Mouse (Mus musculus) forebrain, embryonic 11.5 days (tissue): ENCODE results near the gene Trim16. TPM values are rescaled to one million over a fixed set of nuclear protein-coding genes. Genes with fewer than 3 reads are reported as not detected.
A peak's percentile ranks its signal among the peaks of the same experiment; 100 is the strongest.

Experiments
- ATAC-seq: fragments of 200-750 bp; cut with Nextera tagmentation; replicated peaks from 2 replicates; pipeline ENCODE4 v1.8.0; 2017; ENCODE audit warnings: moderate TSS enrichment; ENCODE audit not compliant: low FRiP score
- DNase-seq: peaks from one replicate; pipeline ENCODE4 v3.0.0-alpha.2; 2017; ENCODE audit warnings: low spot score
- H3K27ac ChIP-seq: fragments of 300-500 bp; sonication (generic); 2 replicates; pipeline ENCODE4 v1.5.1; 2014; ENCODE audit warnings: low read depth, low read length
- H3K27me3 ChIP-seq: fragments of 300-500 bp; sonication (generic); 2 replicates; pipeline ENCODE4 v1.6.1; 2014; ENCODE audit warnings: mild to moderate bottlenecking, low read length, mixed read lengths; ENCODE audit not compliant: control insufficient read depth, insufficient read depth
- H3K36me3 ChIP-seq: fragments of 300-500 bp; sonication (generic); 2 replicates; pipeline ENCODE4 v1.6.1; 2014; ENCODE audit warnings: mild to moderate bottlenecking, low read length, moderate library complexity, mixed read lengths; ENCODE audit not compliant: control insufficient read depth, insufficient read depth
- H3K4me1 ChIP-seq: fragments of 300-500 bp; sonication (generic); replicated peaks from 2 replicates; pipeline ENCODE4 v1.6.1; 2014; ENCODE audit warnings: low read length, mixed read lengths; ENCODE audit not compliant: control insufficient read depth, insufficient read depth
- H3K4me2 ChIP-seq: fragments of 300-500 bp; sonication (generic); 2 replicates; pipeline ENCODE4 v1.6.1; 2014; ENCODE audit warnings: low read depth, mild to moderate bottlenecking, low read length, moderate library complexity, mixed read lengths; ENCODE audit not compliant: severe bottlenecking
- H3K4me3 ChIP-seq: fragments of 300-500 bp; sonication (generic); 2 replicates; pipeline ENCODE4 v1.5.1; 2014; ENCODE audit warnings: low read depth, low read length
- H3K9ac ChIP-seq: fragments of 300-500 bp; sonication (generic); 2 replicates; pipeline ENCODE4 v1.6.1; 2014; ENCODE audit warnings: low read length
- H3K9me3 ChIP-seq: fragments of 300-500 bp; sonication (generic); 2 replicates; pipeline ENCODE4 v1.6.1; 2016; ENCODE audit warnings: low read length, mixed read lengths; ENCODE audit not compliant: control insufficient read depth
- WGBS: fragments of 180-500 bp; shearing (Covaris S2); extraction: QIAGEN DNeasy Blood & Tissue Kit; methylation state at CpG from one replicate; pipeline ENCODE4 v1.1.7; 2014; 5-methylcytosine and 5-hydroxymethylcytosine counted together
- polyA plus RNA-seq: library from polyadenylated mRNA; unstranded; fragments of >200 nt; fragmentation: Nextera tagmentation; extraction: Ambion mirVana; gene quantifications from 2 replicates; pipeline ENCODE4 v1.2.1, GENCODE M21; 2014

The Trim16 gene
- polyA plus RNA-seq, 1 experiment from 2014 or later = 4.3 TPM

DNA sequence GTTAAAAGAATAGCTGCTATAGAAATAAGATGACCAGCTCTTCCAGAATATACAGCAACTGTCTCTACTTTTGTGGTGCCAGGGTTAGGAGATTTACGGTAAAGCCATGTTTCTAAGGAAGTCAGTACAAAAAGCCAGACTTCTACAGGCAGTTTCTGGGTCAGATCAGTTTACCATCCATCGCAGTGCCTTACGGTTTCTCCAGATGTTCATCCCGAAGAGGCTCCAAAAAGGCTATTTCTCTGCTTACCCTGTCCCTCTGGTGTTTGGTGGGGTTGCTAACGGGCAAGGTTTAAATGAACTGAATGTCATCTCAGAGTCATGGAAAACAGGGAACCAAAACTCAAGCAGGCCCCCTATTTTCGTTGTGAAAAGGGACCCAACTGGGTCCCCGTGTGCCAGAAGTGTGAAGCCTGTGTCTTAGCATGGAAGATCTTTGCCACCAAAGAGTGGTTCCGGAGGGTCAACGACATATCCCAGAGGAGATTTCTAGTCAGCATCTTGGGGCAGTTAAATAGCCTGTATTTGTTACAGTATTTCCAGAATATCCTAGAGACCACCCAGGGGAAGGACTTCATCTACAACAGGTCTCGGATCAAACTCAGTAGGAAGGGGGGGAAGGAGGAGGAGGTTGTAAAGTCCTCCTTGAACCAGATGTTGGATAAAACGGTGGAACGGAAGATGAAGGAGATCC, 27.1 kb downstream of the Trim16 start, which contains the start of gene Fbxw10:
Gene Fbxw10, plus strand, starts transcription at position 109 of the 694 bp plus-strand sequence.
- WGBS = 29% methylated on average over 12 of the region's 12 CpGs
- H3K27me3 ChIP-seq = no peaks in the 10 kb centered on the region
- no peak within 1 kb of the TSS for H3K27ac ChIP-seq
- H3K4me2 ChIP-seq = peak within 1 kb of the TSS; percentile 31; the same call in 1 of the 2 replicates
- no peaks in the 10 kb centered on the region for H3K36me3 ChIP-seq
- no peak within 1 kb of the TSS for H3K4me3 ChIP-seq
- no peaks in the 10 kb centered on the region for H3K9me3 ChIP-seq
- DNase-seq (no peak), ATAC-seq (no peak)
- H3K4me1 ChIP-seq = no peaks in the 10 kb centered on the region; the same call in 1 of the 2 replicates
- H3K9ac ChIP-seq = no peak within 1 kb of the TSS

- no peaks in the 10 kb centered on the region for H3K36me3 ChIP-seq
- H3K27ac ChIP-seq = no peak overlapping the region
- no peaks in the 10 kb centered on the region for H3K27me3 ChIP-seq
- WGBS = 65% methylated on average over 4 of the region's 4 CpGs
- H3K4me1 ChIP-seq = no peaks in the 10 kb centered on the region; the same call in 1 of the 2 replicates
- ATAC-seq (no peak), DNase-seq (no peak)
- H3K9me3 ChIP-seq = no peaks in the 10 kb centered on the region
- H3K9ac ChIP-seq = no peak overlapping the region
- H3K4me2 ChIP-seq = no peak overlapping the region
- no peak overlapping the region for H3K4me3 ChIP-seq
These were observed 27.7 kb downstream of the Trim16 start for GRCm38 (mm10) chr11:62847655-62848191.

GRCm38 (mm10) chr11:62848301-62848700, 28.3 kb downstream of the Trim16 start:
- no peak overlapping the region for H3K9ac ChIP-seq
- ATAC-seq (no peak), DNase-seq (no peak)
- no peak overlapping the region for H3K4me3 ChIP-seq
- no peak overlapping the region for H3K4me2 ChIP-seq
- H3K9me3 ChIP-seq = no peaks in the 10 kb centered on the region
- no peaks in the 10 kb centered on the region for H3K27me3 ChIP-seq
- WGBS = 21% methylated on average over 2 of the region's 2 CpGs
- H3K27ac ChIP-seq = no peak overlapping the region
- no peaks in the 10 kb centered on the region for H3K36me3 ChIP-seq
- H3K4me1 ChIP-seq = no peaks in the 10 kb centered on the region; the same call in 1 of the 2 replicates

DNA sequence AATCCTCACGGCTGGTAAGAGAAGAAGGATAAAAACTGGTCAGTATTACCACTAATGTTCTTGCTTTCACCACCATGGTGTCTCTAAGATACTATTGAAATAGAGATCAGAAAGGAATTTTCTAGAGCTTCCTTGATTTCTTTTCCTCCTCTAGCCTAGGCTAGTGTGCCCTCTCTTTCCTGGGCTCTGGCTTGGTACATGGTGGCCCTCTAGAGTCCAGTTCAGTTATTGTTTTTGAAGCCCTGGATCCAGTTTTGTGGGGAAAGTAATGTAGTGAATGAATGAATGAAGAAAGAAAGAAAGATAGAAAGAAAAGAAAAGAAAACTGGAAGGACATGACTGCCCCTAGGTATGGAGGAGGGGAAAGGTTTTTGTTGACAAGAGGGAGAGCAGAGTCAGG, 31.2 kb downstream of the Trim16 start:
- no peak for DNase-seq
- H3K36me3 ChIP-seq = no peaks in the 10 kb centered on the region
- ATAC-seq = no peak
- no peak overlapping the region for H3K4me2 ChIP-seq
- no peak overlapping the region for H3K4me3 ChIP-seq
- no peaks in the 10 kb centered on the region; the same call in 1 of the 2 replicates for H3K4me1 ChIP-seq
- no peaks in the 10 kb centered on the region for H3K27me3 ChIP-seq
- H3K9ac ChIP-seq = no peak overlapping the region
- H3K9me3 ChIP-seq = no peaks in the 10 kb centered on the region
- WGBS = 64% methylated on average over 1 of the region's 1 CpGs
- no peak overlapping the region for H3K27ac ChIP-seq

DNA sequence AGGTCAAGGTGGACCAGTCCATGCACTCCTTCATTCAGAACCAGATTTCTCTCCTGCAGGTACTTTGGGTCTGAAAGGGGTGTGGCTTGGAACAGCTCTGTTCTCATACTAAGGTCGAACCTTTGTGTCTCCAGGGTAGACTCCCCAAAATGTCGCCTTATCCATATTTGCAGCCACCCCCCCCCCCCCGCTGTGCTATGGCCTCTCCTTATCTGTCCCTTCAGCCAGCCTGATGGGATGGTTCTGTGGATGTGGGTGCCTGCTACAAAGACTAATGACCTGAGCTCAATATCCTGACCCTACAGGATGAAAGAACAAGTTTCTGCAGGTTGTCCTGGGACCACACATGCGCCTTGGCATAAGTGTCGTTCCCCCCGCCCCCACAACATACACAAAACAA, 33.3 kb downstream of the Trim16 start:
- Histone ChIP-seq H3K9me3 (no peaks in the 10 kb centered on the region), H3K4me3 (no peak overlapping the region), H3K27me3 (no peaks in the 10 kb centered on the region), H3K4me1 (no peaks in the 10 kb centered on the region), H3K9ac (no peak overlapping the region), H3K4me2 (no peak overlapping the region), H3K27ac (no peak overlapping the region), H3K36me3 (no peaks in the 10 kb centered on the region)
- ATAC-seq = no peak
- WGBS = 88% methylated on average over 6 of the region's 6 CpGs
- DNase-seq = no peak

DNA sequence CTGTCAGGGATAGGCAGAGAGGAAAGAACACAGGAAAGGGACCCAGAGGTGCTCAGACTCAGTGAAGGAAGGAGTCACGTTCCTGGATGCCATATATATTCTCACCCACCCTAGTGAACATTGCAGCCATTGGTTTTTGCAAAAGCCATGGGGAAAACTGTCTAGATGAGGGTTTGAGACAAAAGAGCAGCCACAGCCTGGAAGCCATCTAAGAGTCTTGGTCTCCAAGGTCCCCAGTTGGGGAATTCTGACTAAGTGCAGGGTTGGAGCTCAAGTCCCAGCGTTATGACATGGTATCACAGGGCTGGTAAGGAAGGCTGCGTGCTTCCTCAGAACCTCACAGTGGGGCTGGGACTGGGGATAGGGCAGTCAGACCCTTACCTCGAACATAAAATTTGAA, 45.5 kb downstream of the Trim16 start:
- H3K4me3 ChIP-seq = no peak overlapping the region
- no peak overlapping the region for H3K27ac ChIP-seq
- no peaks in the 10 kb centered on the region for H3K4me1 ChIP-seq
- no peaks in the 10 kb centered on the region for H3K36me3 ChIP-seq
- H3K27me3 ChIP-seq = no peaks in the 10 kb centered on the region
- no peak overlapping the region for H3K9ac ChIP-seq
- 77% methylated on average over 4 of the region's 4 CpGs for WGBS
- no peaks in the 10 kb centered on the region for H3K9me3 ChIP-seq
- ATAC-seq (no peak), DNase-seq (no peak)
- H3K4me2 ChIP-seq = no peak overlapping the region

DNA sequence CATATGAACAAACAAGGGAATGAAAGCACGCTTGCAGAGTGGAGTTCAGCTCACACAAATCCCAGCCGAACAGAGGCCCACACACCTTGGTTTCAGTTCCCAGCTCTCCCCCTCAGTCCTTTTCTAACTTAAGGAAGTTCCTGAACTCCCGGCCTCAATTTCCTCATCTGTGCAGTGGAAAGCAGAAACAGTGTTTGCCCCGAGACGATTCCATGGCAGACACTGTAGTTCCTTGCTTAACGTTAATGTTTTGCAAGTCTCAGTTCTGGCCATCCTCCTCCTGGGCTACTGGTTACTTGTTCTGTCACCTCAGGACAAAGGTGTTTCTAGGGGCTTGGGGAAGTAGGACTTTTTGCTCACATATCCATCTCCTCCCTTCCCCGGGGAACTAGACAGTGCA, 46.7 kb downstream of the Trim16 start:
- Histone ChIP-seq H3K9me3 (no peaks in the 10 kb centered on the region), H3K9ac (no peak overlapping the region), H3K4me1 (no peaks in the 10 kb centered on the region), H3K36me3 (no peaks in the 10 kb centered on the region), H3K27ac (no peak overlapping the region), H3K4me3 (no peak overlapping the region), H3K27me3 (no peaks in the 10 kb centered on the region), H3K4me2 (no peak overlapping the region)
- DNase-seq (no peak), ATAC-seq (no peak)
- 86% methylated on average over 7 of the region's 7 CpGs for WGBS

DNA sequence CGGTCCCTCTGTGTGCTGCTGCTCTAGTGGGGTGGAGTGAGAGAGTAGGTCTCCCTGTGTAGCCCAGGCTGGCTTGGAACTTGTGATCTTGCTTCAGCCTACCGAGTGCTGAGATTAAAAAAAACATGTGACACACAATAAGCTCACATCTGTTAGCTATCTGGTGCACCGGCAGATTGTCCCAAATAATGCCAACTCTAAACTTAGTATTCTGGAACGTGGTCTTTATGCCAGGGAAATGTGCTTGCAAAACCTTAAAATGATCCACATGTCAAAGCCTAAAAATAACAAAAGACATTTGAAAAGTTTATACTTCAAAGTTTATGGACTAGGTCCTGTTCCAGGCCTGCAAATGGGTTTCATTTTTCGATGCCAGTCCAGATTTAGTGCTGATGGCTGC, 49.2 kb downstream of the Trim16 start:
- Histone ChIP-seq H3K9ac (no peak overlapping the region), H3K9me3 (no peaks in the 10 kb centered on the region), H3K4me2 (no peak overlapping the region), H3K27me3 (no peaks in the 10 kb centered on the region), H3K27ac (no peak overlapping the region), H3K4me3 (no peak overlapping the region), H3K36me3 (no peaks in the 10 kb centered on the region), H3K4me1 (no peaks in the 10 kb centered on the region)
- ATAC-seq (no peak), DNase-seq (no peak)
- WGBS = 81% methylated on average over 5 of the region's 5 CpGs
